Mouse (Mus musculus): ENCODE data around the gene Naa80.

DNA sequence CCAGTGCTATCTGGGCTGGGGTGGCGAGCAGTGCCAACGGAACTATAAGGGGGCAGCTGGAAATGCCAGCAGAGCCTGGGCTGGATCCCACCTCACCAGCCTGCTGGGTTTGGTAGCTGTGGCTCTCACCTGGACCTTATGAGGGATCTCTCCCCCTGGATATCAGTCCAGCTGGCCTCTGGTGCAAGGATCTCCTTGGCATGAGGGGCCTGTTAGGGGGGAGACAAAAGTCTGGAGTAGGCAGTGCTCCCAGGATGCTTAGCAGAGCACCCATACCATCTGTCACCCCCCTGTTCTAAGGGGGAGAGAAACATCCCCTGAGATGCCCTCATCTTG, 6.4 kb upstream of the Naa80 start:
- TF ChIP-seq TAL1 (IDR thresholded peaks at IDR 0.05; ENCODE audit: low read length) (no peak), GATA1 (IDR thresholded peaks at IDR 0.05; ENCODE audit: low read length) (no peak)

Data from erythroblast, embryonic 14.5 days (primary cell).